Mouse (Mus musculus): ENCODE measurements around the gene Tacr1. TPM values are rescaled to one million over a fixed set of nuclear protein-coding genes. Genes with fewer than 3 reads are reported as not detected.
A peak's percentile ranks its signal among the peaks of the same experiment; 100 is the strongest.
"Not testable (repeated sequence)": the region's sequence is repeated elsewhere in the genome, so short reads cannot be mapped to it uniquely, and the experiment has no call there.

Gene Tacr1
- 0.41 and 0.62 TPM in 2 replicates for polyA plus RNA-seq (2015; fragmentation: Nextera tagmentation; extraction: Ambion mirVana)

DNA sequence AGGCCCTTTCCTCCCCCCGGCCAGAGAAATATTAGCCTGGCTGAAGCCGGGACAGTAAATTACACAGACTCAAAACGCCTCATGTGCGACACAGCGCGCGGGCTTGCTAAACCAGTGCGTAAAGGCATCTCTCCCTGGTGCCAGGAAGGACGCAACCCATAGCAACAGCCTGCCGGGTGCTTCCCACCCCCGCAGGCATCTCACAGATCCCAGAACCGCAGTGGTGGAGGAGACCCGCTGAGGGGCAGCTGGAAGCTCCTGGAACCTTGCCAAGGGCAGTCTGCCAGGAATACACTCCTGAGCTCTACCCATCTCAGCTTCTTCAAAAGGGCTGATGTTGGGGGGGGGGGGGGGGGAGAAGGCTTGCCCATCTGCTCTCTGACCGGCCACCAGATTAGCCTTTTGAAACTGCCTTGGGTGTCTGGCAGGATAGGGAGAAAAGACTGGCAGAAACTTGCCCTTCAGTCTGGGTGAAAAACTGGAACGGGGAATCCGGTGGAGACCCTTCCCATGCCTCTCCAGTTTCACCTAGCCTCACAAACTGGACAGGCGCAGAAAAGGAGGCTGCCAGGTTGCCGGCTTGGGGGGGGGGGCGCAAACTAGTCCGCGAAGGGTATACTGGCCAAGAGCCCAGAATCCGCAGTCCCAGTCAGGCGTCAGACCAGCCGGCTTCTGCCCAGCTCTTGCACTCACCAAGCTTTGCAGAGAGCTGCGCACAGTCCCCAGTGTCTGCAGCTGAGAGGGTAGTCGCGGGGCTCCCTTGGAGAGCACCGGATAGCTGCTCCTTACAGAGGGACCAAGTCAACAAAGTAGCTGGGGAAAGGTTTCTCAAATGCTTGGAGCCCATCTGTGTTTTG lies at the start of gene Tacr1:
Tacr1 (plus strand) TSS at position 740 of the 857 bp plus-strand sequence.
- under 1% methylated on average over 28 of the region's 28 CpGs for WGBS
- Histone ChIP-seq H3K4me2 (replicated peaks) (peak within 1 kb of the TSS; percentile 82), H3K4me3 (peak within 1 kb of the TSS; percentile 44), H3K27ac (no peak within 1 kb of the TSS), H3K9me3 (no peaks in the 10 kb centered on the region), H3K9ac (peak within 1 kb of the TSS; percentile 35), H3K27me3 (peaks cover 70% of the 10 kb centered on the region), H3K4me1 (peaks cover 26% of the 10 kb centered on the region), H3K36me3 (no peaks in the 10 kb centered on the region)
- peak; percentile 84 for ATAC-seq (ENCODE audit: low FRiP score, low read depth)

DNA sequence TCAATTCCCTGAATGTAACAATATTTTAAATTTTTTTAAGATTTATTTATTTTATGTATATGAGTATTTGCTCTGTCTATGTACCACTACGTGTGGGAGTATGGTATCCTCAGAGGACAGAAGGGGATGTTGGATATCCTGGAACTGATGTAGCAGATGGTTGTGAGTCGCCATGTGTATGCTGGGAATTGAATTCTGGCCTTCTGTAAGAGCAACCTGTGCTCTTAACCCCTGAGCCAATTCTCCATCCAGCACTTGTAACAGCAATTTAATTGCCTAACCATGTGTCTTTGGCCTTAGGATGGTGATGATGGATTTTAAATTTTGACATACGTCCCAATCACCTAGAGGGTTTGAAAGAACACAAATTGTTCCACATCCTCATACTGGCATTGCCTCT lies 26.0 kb upstream of the Tacr1 start:
- Histone ChIP-seq H3K9me3 (no peaks in the 10 kb centered on the region), H3K27ac (no peak overlapping the region), H3K27me3 (no peaks in the 10 kb centered on the region), H3K4me2 (replicated peaks) (no peak overlapping the region), H3K36me3 (no peaks in the 10 kb centered on the region), H3K9ac (no peak overlapping the region), H3K4me3 (no peak overlapping the region), H3K4me1 (no peaks in the 10 kb centered on the region)
- no peak for ATAC-seq (ENCODE audit: low FRiP score, low read depth)
- WGBS: 81% methylated on average over 3 of the region's 3 CpGs

DNA sequence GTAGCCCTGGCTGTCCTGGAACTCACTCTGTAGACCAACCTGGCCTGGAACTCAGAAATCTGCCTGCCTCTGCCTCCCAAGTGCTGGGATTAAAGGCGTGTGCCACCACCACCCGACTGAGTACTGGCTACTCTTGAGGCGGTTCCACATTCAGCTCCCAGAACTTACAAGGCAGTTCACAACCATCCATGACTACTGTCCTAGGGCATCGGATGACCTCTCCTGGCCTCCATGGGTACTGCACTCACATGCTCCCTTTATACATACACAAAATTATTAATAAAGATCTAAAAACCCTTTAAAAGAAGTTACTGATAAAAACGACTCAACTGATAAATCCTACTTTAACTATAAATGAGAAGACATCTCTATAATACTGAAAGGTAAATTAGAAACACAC lies 18.6 kb upstream of the Tacr1 start:
- H3K9me3 ChIP-seq: no peaks in the 10 kb centered on the region; the same call in 1 of the 2 replicates
- H3K36me3 ChIP-seq: no peaks in the 10 kb centered on the region
- no peak for ATAC-seq (ENCODE audit: low FRiP score, low read depth)
- 87% methylated on average over 5 of the region's 5 CpGs for WGBS
- no peak overlapping the region for H3K4me2 ChIP-seq (replicated peaks)
- no peak overlapping the region for H3K9ac ChIP-seq
- no peak overlapping the region for H3K27ac ChIP-seq
- H3K4me1 ChIP-seq: no peaks in the 10 kb centered on the region
- no peak overlapping the region for H3K4me3 ChIP-seq
- no peaks in the 10 kb centered on the region for H3K27me3 ChIP-seq

DNA sequence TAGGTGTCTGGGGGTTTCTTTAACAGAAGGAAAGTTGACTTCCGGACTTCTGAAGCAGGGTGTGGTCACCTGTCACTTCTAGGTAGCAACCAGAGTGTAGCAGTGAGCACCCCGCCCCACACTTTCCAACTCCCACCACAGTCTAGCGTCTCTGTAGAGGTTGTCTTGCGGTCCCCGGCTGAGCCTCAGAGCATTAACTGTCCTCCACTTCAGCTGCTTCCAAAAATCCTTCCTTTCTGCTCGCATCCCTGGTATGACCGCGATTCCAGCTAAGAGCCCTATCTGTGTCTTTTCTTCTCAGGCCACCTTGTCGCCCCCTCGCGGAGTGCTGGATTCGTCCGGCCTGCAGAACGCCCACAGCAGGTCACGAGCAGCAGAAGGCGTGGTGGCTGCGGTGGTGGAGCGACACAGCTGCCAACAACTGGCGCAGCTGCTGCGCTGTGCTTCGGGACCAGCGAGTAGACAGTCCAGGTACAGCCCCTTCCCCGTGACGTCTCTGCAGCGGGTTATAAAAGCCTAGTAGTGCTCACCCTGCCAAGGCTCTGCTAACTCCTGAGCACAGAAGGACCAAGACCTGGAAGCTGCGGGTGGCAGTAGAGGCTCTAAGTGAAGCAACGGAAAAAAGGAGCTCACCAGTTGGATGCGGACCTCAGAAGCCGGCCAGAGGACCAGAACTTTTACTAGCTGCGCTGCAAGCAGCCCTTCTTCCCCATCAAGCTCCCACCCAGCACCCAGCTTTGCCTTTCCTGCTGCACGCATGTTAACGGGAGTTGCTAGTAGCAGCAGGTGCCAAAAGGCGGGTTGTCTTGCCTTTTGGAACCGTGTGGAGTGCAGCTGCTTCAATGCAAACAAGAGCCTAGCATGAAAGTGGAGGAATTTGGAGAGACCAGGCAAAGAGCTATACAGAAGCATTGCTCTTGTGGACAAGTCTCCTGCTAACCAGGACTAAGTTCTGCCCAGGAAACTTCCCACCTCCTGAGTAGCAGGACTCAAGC lies 664 bp downstream of the Tacr1 start:
- Histone ChIP-seq H3K9me3 (no peaks in the 10 kb centered on the region), H3K4me3 (peak overlapping the region; percentile 44), H3K4me1 (peaks cover 26% of the 10 kb centered on the region), H3K27me3 (peaks cover 72% of the 10 kb centered on the region), H3K4me2 (replicated peaks) (peak overlapping the region; percentile 82), H3K27ac (no peak overlapping the region), H3K36me3 (no peaks in the 10 kb centered on the region), H3K9ac (peak overlapping the region; percentile 35; the same call in 1 of the 2 replicates)
- WGBS: 2% methylated on average over 34 of the region's 34 CpGs
- ATAC-seq (ENCODE audit: low FRiP score, low read depth): peak; percentile 70

DNA sequence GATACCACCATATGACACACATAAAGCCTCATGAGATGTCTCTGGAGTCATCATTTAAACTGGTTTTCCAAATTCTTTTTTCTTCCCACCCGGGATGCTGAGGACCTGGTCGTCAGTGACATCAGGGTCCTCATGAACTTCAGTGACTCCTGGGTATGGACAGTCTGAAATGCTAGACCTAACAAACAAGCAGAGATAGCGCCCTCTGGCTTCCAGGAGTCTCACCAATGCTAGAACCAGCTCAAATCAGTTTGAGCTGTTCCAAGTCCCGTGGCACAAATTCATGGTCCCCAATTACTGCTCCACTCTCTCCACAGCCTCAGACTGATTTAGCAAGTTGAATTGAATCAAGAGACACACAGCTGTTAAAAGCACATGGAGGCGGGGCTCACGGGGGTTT lies 16.2 kb downstream of the Tacr1 start:
- Histone ChIP-seq H3K9me3 (no peaks in the 10 kb centered on the region), H3K4me2 (replicated peaks) (no peak overlapping the region), H3K36me3 (no peaks in the 10 kb centered on the region), H3K4me3 (no peak overlapping the region), H3K9ac (no peak overlapping the region), H3K4me1 (0 out of 2 replicates have a peak, but pooled peaks cover 4% of the 10 kb centered on the region), H3K27me3 (peaks cover 9% of the 10 kb centered on the region; the same call in 1 of the 2 replicates), H3K27ac (no peak overlapping the region)
- ATAC-seq (ENCODE audit: low FRiP score, low read depth): no peak
- whole genome bisulfite sequencing: 58% methylated on average over 6 of the region's 6 CpGs

DNA sequence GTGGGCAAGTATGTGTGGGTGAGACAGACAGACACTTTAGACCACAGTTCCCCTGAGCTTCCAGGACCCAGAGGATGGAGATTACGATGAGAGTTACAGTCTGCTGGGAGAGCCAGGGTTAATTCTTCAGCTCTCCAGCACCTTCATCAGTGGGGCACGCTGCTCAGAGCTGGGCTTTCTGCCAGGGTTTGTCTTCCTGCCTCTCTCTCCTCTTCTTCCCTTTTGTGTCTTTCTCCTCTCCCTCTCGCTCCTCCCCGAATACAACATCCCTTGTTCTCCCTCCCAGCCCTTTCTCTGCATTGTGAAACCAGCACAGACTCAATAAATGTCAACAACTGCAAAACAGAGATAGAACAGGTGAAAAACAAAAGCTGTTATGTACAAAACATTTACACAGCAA lies 18.1 kb downstream of the Tacr1 start:
- no peak overlapping the region for H3K27ac ChIP-seq
- ATAC-seq (ENCODE audit: low FRiP score, low read depth): no peak
- H3K9me3 ChIP-seq: no peaks in the 10 kb centered on the region
- H3K36me3 ChIP-seq: no peaks in the 10 kb centered on the region
- WGBS: 49% methylated on average over 4 of the region's 4 CpGs
- H3K4me1 ChIP-seq: 0 out of 2 replicates have a peak, but pooled peaks cover 4% of the 10 kb centered on the region
- no peak overlapping the region for H3K4me2 ChIP-seq (replicated peaks)
- H3K9ac ChIP-seq: no peak overlapping the region
- no peak overlapping the region for H3K4me3 ChIP-seq
- no peaks in the 10 kb centered on the region for H3K27me3 ChIP-seq

DNA sequence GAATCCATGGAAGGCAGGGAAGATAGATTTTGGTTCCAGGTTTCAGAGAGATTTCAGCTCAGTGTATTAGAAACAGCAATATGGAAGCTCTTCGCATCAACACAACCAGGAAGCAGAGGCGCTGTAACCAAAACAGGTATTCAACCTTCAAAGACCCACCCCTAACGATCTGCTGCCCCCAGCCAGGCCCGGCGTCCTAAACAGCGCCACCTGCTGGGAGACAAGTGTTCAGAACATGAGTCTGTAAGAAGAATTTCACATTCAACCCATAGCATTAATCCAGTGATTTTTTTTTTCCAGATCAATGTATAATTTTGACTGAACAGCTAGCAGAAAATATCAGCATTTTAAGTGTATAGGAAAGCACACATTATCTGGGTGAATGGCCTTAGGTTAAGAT lies 26.8 kb downstream of the Tacr1 start:
- no peak overlapping the region for H3K4me2 ChIP-seq (replicated peaks)

DNA sequence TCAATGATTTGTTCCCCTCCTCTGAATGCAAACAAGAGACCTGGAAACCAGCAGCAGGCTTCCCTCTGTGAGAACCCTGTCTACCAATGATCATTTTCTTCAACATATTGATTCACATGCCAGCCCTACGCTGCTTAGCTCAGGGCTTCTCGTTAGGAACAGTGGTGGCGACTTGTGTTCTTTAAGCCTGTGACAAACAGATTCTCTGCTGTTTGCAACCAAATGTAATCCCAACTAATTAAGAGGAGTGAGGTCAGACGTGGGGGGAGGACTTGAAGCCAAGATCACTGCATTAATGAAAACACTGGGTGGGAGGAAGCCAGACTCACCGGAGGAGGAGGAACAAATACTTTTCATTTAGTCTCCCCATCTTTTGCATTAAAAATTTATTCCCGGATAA lies 27.6 kb downstream of the Tacr1 start:
- H3K27ac ChIP-seq: no peak overlapping the region
- no peak overlapping the region for H3K4me3 ChIP-seq
- H3K9ac ChIP-seq: no peak overlapping the region
- WGBS: 58% methylated on average over 6 of the region's 6 CpGs
- H3K36me3 ChIP-seq: no peaks in the 10 kb centered on the region
- no peak overlapping the region for H3K4me2 ChIP-seq (replicated peaks)
- H3K27me3 ChIP-seq: no peaks in the 10 kb centered on the region
- no peak for ATAC-seq (ENCODE audit: low FRiP score, low read depth)
- no peaks in the 10 kb centered on the region for H3K4me1 ChIP-seq
- 0 out of 2 replicates have a peak, but pooled peaks cover 4% of the 10 kb centered on the region for H3K9me3 ChIP-seq

More for the DNA sequence above, 26.8 kb downstream of the Tacr1 start:
- 54% methylated on average over 6 of the region's 6 CpGs for WGBS
- H3K9me3 ChIP-seq: 0 out of 2 replicates have a peak, but pooled peaks cover 4% of the 10 kb centered on the region
- no peak overlapping the region for H3K27ac ChIP-seq
- no peaks in the 10 kb centered on the region for H3K27me3 ChIP-seq
- H3K4me3 ChIP-seq: no peak overlapping the region
- no peak for ATAC-seq (ENCODE audit: low FRiP score, low read depth)
- no peaks in the 10 kb centered on the region for H3K4me1 ChIP-seq
- no peak overlapping the region for H3K9ac ChIP-seq
- no peaks in the 10 kb centered on the region for H3K36me3 ChIP-seq

DNA sequence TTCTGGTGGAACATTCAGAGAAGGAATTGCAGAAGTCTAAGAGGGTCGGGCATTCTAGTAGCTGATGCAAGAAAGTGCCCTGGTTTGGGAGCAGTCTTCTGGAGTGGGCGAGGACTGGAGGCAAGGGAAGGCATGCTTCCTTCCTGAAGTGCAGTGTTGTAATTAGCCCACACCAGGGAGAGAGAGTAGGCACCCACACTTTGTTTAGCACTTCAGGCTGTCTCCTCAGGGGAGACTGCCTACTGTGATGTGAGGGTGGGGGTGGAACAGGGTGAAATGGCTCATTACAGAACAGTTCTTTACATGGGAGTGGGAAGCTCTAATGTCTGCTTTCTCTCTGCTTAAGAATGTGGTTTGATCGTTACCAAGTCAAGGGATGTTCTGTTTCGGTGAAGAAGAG lies 35.0 kb downstream of the Tacr1 start:
- Histone ChIP-seq H3K36me3 (no peaks in the 10 kb centered on the region), H3K4me2 (replicated peaks) (no peak overlapping the region), H3K4me3 (no peak overlapping the region), H3K9ac (no peak overlapping the region), H3K4me1 (peaks cover 3% of the 10 kb centered on the region; the same call in 1 of the 2 replicates), H3K9me3 (no peaks in the 10 kb centered on the region), H3K27ac (no peak overlapping the region), H3K27me3 (no peaks in the 10 kb centered on the region)
- 63% methylated on average over 4 of the region's 4 CpGs for WGBS
- ATAC-seq (ENCODE audit: low FRiP score, low read depth): no peak

DNA sequence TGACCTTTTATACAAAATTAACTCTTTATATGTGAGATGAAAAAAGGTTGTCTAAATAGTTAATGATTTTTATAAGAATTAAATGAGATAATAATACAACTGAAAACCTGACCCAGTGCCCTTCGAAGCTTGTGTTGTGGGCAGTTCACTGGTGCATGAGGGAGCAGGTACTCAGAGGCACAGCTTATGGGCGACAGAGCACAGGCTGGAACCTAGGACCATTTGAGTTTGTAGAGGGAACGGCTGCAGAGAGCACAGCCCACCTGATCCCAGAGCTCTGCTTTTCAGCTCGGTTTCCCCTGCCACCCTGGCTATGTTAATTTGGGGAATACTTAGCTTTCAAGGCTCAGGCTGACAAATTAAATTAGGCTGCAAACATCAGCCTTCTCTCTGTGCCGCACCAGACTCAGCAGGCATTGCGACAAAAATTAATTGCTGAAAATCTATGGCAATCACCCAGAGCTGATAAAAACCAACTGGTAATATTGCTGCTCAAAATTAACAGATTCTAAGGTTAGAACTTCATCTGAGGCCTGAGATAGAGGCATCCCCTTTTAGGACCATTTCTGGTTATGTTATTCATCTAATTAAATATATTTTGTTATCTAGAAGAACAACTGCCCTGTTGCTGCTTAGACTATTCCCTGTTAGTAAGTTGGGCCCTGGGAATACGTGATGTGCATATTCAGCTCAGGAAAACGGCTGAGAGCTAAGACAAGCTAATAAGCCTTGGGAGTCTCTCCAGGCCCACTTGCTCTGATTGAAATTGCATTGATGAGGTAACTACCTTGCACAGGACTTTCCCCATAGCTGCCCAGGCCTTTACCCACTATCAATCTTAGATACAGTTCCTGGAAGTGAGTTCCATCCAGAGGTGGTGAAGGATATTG lies 50.3 kb downstream of the Tacr1 start:
- ATAC-seq (ENCODE audit: low FRiP score, low read depth); H3K9ac ChIP-seq: not testable (repeated sequence)
- WGBS: 49% methylated on average over 8 of the region's 8 CpGs

DNA sequence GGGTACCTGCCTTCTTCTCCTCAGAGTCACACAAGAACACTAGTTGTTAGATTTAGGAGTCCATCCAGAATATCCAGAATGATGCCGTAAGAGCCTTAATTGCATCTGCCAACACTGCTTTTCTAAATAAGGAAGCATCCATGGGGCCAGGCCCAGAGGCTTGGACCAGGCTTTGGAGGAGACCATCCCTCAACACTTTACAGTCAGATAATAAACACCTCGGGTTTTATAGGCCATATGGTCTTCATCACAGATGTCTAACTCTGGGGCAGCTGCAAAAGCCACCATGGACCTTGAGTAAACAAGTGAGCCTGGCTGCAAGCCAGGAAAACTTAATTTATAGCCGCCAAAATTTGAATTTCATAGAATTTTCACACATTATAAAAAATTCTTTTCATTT lies 53.1 kb downstream of the Tacr1 start:
- H3K4me1 ChIP-seq: peaks cover 30% of the 10 kb centered on the region
- H3K27me3 ChIP-seq: peaks cover 69% of the 10 kb centered on the region
- no peak overlapping the region for H3K9ac ChIP-seq
- H3K4me3 ChIP-seq: no peak overlapping the region
- no peak overlapping the region for H3K27ac ChIP-seq
- H3K4me2 ChIP-seq (replicated peaks): no peak overlapping the region
- WGBS: 16% methylated on average over 3 of the region's 3 CpGs
- ATAC-seq (ENCODE audit: low FRiP score, low read depth): peak; percentile 85
- no peaks in the 10 kb centered on the region for H3K36me3 ChIP-seq
- H3K9me3 ChIP-seq: no peaks in the 10 kb centered on the region

More for the DNA sequence above, 50.3 kb downstream of the Tacr1 start:
- not testable (repeated sequence) for H3K4me3 ChIP-seq; H3K9me3 ChIP-seq; H3K36me3 ChIP-seq; H3K27ac ChIP-seq; H3K4me2 ChIP-seq (replicated peaks)
- H3K4me1 ChIP-seq: peaks cover 24% of the 10 kb centered on the region
- peaks cover 49% of the 10 kb centered on the region for H3K27me3 ChIP-seq

Measured in limb, embryonic 13.5 days (tissue).